Mouse (Mus musculus): ENCODE data around the gene Cenpv. TPM values are rescaled to one million over a fixed set of nuclear protein-coding genes. Genes with fewer than 3 reads are reported as not detected.
A peak's percentile ranks its signal among the peaks of the same experiment; 100 is the strongest.

Gene Cenpv
- polyA plus RNA-seq, 1 experiment from 2014 or later: 90.0 TPM

DNA sequence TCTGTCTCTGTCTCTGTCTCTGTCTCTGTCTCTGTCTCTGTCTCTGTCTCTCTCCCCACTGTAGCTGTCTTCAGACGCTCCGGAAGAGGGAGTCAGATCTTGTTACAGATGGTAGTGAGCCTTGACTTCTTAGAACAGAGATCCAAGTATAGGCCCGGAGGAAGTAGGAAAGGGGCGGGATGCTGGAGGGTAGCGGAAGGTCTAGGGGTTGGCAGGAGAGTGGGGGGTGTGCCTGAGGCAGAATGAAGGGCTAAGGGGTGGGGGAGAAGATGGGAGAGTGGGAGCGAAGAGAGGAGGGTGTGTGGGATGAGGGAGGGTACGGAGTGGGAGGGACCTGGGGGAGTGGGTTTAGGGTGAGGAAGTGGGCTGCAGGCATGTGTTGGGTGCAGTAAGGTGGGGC lies 26.7 kb upstream of the Cenpv start:
- no peaks in the 10 kb centered on the region for H3K27me3 ChIP-seq
- 0 out of 2 replicates have a peak, but pooled peaks cover under 1% of the 10 kb centered on the region for H3K4me1 ChIP-seq
- no peaks in the 10 kb centered on the region for H3K9me3 ChIP-seq
- WGBS: 72% methylated on average over 7 of the region's 7 CpGs
- H3K4me3 ChIP-seq (replicated peaks): no peak overlapping the region
- no peak overlapping the region for H3K4me2 ChIP-seq
- ATAC-seq (ENCODE audit: low FRiP score): no peak
- H3K36me3 ChIP-seq (replicated peaks): no peaks in the 10 kb centered on the region
- H3K9ac ChIP-seq: no peak overlapping the region
- no peak overlapping the region for H3K27ac ChIP-seq

DNA sequence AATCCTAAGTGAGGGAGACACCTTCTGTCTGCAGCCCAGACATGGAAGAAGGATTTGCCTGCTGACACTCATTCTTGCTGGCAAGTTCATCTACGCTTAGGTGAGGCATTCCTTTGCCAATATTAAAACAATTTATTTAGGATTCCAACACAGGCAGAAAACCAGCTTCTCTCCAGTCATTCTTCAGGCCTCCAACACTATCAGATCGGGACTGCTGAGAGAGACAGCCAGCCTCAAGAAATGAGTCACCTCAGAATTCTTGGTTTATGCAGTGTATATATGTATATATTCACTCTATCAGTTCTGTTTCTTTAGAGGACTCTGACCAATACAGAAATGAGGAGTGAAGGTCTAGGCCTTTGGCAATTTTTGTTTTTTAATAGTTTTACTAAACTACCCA lies 24.5 kb upstream of the Cenpv start:
- H3K27ac ChIP-seq: no peak overlapping the region
- no peaks in the 10 kb centered on the region for H3K9me3 ChIP-seq
- WGBS: 98% methylated on average over 2 of the region's 2 CpGs
- no peak overlapping the region for H3K4me2 ChIP-seq
- no peaks in the 10 kb centered on the region for H3K36me3 ChIP-seq (replicated peaks)
- H3K27me3 ChIP-seq: no peaks in the 10 kb centered on the region; the same call in none of the 2 replicates
- no peak overlapping the region for H3K9ac ChIP-seq
- H3K4me3 ChIP-seq (replicated peaks): no peak overlapping the region
- no peak for ATAC-seq (ENCODE audit: low FRiP score)
- H3K4me1 ChIP-seq: peaks cover 6% of the 10 kb centered on the region; the same call in 1 of the 2 replicates

DNA sequence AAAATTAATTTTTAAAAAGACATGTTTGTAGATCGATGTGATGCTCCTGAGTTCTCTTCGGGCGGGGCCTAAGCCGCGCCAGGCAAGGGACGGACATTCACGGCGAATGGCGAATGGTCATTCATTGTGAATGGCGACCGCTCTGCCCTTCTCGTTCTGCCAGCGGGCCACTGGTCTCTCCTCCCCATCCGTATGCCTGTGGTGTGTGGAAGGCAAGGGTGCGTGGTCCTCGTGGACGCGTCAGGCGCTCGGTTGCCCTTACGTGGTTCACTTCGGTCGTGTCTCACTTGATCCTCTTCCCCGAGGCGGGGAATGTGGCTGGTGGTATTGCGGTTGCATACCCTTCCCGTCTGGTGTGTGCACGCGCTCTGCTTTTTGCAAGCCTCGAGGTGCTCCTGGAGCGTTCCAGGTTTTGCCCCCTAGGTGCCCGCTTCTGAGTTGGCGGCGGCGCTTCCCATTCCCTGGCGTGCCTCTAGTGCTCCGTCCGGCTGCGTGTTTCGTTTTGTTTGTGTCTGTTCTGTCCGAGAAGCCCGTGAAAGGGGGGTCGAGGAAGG lies 21.5 kb upstream of the Cenpv start:
- no peaks in the 10 kb centered on the region; the same call in none of the 2 replicates for H3K27me3 ChIP-seq
- 0 out of 2 replicates have a peak, but pooled peaks cover 4% of the 10 kb centered on the region for H3K36me3 ChIP-seq (replicated peaks)
- no peak overlapping the region for H3K27ac ChIP-seq
- H3K4me2 ChIP-seq: peak overlapping the region; percentile 56
- H3K9ac ChIP-seq: peak overlapping the region; percentile 36; the same call in 1 of the 2 replicates
- no peaks in the 10 kb centered on the region for H3K9me3 ChIP-seq
- ATAC-seq (ENCODE audit: low FRiP score): no peak
- WGBS: 37% methylated on average over 43 of the region's 43 CpGs
- peaks cover 11% of the 10 kb centered on the region for H3K4me1 ChIP-seq
- peak overlapping the region; percentile 30 for H3K4me3 ChIP-seq (replicated peaks)

DNA sequence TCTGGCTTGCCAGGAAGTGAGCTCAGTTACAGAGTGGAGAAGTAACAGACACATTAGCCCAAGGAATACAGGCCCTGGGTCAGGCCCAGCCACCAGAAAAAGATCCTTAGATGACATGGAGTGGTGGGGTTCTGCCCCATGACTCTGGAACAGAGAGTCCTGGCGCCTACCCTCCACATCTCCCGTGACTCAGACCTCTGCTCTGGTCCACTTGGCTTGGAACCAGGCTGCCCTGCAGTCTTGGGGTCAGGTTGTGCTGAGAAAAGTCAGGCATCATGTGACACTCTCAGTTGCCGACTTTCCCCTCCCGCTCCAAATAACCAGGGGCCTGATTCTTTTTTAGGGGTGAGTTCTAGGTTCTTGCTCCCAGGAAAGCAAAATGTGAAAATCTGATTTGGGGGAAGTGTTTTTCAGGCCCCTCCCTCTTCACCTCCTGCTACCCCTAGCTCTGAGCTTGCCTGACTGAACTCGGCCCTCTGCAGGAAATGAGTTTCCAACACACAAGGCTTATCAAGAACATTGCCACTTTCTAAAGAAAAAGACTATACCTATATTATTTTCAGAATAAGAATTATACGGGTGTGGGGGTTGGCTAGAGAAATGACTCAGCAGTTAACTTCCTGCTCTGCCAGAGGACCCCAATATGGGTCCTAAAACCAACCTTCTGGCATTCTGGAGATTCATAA lies 20.0 kb upstream of the Cenpv start:
- Histone ChIP-seq H3K4me1 (peaks cover 26% of the 10 kb centered on the region), H3K4me2 (no peak overlapping the region), H3K4me3 (replicated peaks) (no peak overlapping the region), H3K27me3 (no peaks in the 10 kb centered on the region; the same call in none of the 2 replicates), H3K9ac (no peak overlapping the region), H3K36me3 (replicated peaks) (peaks cover 18% of the 10 kb centered on the region), H3K27ac (no peak overlapping the region), H3K9me3 (no peaks in the 10 kb centered on the region)
- no peak for ATAC-seq (ENCODE audit: low FRiP score)
- WGBS: 80% methylated on average over 6 of the region's 6 CpGs

DNA sequence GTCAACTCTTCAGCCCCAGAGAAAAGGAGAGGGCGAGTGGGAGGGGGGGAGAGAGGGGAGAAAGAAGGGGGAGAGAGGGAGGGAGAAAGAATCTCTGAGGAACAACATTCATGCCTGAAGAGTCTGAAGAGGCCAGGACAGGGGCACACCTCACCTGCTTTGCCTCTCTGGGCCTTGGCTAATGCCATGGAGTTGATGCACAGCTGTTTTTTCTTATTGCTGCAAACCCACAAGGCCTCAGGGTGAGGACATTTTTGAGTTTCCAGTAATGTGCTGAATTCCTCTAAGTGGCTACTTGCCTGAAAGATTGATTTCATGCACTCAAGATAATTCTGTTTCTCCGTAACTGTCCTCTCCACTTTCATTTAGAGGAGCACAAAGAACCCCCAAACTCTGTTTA lies 19.1 kb upstream of the Cenpv start:
- peaks cover 35% of the 10 kb centered on the region for H3K4me1 ChIP-seq
- no peak overlapping the region for H3K9ac ChIP-seq
- ATAC-seq (ENCODE audit: low FRiP score): no peak
- H3K4me3 ChIP-seq (replicated peaks): no peak overlapping the region
- H3K36me3 ChIP-seq (replicated peaks): peaks cover 27% of the 10 kb centered on the region
- WGBS: 64% methylated on average over 2 of the region's 2 CpGs
- H3K9me3 ChIP-seq: no peaks in the 10 kb centered on the region
- H3K27me3 ChIP-seq: no peaks in the 10 kb centered on the region; the same call in none of the 2 replicates
- H3K4me2 ChIP-seq: no peak overlapping the region
- H3K27ac ChIP-seq: no peak overlapping the region

DNA sequence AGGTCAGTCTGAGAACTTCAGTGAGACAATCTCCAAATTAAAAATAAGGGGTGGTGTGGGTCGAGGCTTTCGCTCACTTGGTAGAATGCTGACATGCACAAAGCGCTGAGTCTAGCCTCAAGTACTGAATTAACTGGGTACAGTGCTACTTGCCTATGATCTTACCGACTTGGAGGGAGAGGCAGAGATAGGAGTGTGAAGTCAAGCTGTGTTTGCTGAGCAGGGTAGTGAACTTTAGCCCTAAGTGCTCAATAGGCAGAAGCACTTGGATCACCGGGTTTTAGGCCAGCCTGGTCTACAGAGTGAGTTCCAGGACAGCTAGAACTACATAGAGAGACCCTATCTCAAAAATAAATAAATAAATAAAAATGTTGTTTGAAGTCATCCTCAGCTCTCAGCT lies 18.1 kb upstream of the Cenpv start:
- 77% methylated on average over 5 of the region's 5 CpGs for WGBS
- H3K4me2 ChIP-seq: no peak overlapping the region
- H3K27me3 ChIP-seq: no peaks in the 10 kb centered on the region; the same call in none of the 2 replicates
- no peak for ATAC-seq (ENCODE audit: low FRiP score)
- no peak overlapping the region for H3K27ac ChIP-seq
- H3K4me3 ChIP-seq (replicated peaks): no peak overlapping the region
- H3K9me3 ChIP-seq: no peaks in the 10 kb centered on the region
- H3K4me1 ChIP-seq: peaks cover 36% of the 10 kb centered on the region
- peaks cover 29% of the 10 kb centered on the region for H3K36me3 ChIP-seq (replicated peaks)
- H3K9ac ChIP-seq: no peak overlapping the region

DNA sequence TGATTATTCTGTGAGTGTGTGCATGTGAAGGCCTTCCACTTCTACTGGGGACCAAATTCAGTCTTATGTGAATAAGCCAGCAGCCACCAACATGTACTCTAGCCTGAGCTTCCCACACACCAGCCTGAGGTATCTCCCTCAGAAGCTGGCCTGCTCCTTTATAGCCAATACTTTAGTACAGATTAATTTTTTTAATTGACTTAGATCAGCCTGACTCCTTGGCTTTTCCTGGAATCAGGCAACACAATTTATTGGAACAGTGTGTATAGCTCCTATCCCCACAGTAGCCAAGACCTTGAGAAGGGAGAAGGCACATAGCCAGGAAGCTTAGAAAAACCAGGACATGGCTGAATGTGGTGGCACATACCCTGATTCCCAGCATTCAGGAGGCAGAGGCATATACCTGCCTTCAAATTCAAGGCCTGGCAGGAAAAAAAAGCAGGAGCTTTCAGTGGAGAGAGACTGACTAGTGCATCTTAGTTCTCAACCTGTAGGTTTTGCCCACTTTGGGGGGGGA lies 16.9 kb upstream of the Cenpv start:
- ATAC-seq (ENCODE audit: low FRiP score): no peak
- H3K4me3 ChIP-seq (replicated peaks): no peak overlapping the region
- H3K9ac ChIP-seq: no peak overlapping the region
- H3K27ac ChIP-seq: no peak overlapping the region
- peaks cover 36% of the 10 kb centered on the region for H3K4me1 ChIP-seq
- H3K27me3 ChIP-seq: no peaks in the 10 kb centered on the region; the same call in none of the 2 replicates
- H3K36me3 ChIP-seq (replicated peaks): peaks cover 29% of the 10 kb centered on the region
- H3K4me2 ChIP-seq: no peak overlapping the region; the same call in 1 of the 2 replicates
- H3K9me3 ChIP-seq: no peaks in the 10 kb centered on the region

DNA sequence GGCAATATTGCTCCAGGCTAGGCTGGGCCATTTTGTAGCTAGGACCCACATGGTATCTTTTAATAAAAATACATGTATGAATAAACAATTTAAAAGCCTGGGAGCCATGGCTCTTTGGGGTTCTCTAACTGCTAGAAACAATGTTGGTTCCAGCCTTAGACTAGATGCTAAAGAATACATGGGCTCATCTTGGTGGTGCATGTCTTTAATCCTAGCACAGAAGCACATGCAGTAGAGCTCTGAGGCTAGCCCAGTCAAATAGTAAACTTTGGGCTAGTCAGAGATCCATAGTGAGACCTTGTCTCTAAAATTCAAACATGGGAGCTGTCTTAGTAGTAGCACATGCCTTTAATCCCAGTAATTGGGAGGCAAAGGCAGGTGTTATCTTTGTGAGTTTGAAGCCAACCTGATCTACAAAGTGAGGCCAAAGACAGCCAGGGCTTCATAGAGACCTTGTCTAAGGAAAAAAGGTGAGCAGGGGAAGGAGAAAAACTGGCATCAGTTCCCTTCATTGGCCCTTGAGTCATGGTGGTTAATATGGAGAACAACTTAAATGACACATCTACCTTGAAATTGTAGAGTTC lies 16.0 kb upstream of the Cenpv start:
- H3K9me3 ChIP-seq: no peaks in the 10 kb centered on the region
- peaks cover 29% of the 10 kb centered on the region for H3K36me3 ChIP-seq (replicated peaks)
- no peak overlapping the region for H3K9ac ChIP-seq
- no peaks in the 10 kb centered on the region; the same call in 1 of the 2 replicates for H3K27me3 ChIP-seq
- peak overlapping the region; percentile 95 for H3K4me2 ChIP-seq
- peak overlapping the region; percentile 52 for H3K4me3 ChIP-seq (replicated peaks)
- H3K27ac ChIP-seq: no peak overlapping the region
- ATAC-seq (ENCODE audit: low FRiP score): no peak
- peaks cover 31% of the 10 kb centered on the region for H3K4me1 ChIP-seq

DNA sequence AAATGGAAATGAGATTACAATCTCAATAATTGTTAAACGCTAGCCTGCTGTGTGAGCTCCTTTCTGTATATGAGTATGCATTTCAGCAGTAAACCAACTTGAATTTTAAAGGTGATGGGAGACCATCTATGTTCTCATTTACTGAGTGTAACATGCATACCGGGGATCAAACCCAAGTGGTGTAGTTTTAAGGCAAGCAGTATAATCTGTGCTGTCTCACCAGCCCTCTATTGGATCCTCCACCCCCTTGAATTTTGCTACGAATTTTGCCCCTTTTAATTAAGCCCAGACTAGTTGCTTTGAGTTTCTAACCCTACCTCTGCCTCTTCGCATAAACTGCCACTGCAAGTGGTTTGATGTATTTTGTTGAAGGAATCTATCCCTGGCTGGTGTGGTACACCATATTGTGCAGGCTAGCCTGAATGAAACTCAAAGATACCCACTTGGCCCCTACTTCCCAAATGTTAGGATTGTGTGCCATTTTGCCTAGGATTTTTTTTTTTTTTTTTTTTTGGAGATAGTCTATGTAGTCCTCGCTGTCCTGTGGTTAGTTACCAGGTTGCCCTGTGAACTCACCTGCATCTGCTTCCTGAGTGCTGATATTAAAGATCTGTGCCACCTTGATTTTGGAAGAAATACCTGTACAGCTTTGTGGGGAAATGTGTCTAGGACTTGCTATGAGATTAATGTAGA lies 15.2 kb upstream of the Cenpv start:
- Histone ChIP-seq H3K4me1 (peaks cover 38% of the 10 kb centered on the region), H3K9me3 (no peaks in the 10 kb centered on the region), H3K36me3 (replicated peaks) (peaks cover 29% of the 10 kb centered on the region), H3K4me2 (peak overlapping the region; percentile 95), H3K9ac (peak overlapping the region; percentile 56; the same call in 1 of the 2 replicates), H3K4me3 (replicated peaks) (peak overlapping the region; percentile 52), H3K27ac (no peak overlapping the region), H3K27me3 (no peaks in the 10 kb centered on the region)
- 76% methylated on average over 5 of the region's 5 CpGs for WGBS
- ATAC-seq (ENCODE audit: low FRiP score): no peak

DNA sequence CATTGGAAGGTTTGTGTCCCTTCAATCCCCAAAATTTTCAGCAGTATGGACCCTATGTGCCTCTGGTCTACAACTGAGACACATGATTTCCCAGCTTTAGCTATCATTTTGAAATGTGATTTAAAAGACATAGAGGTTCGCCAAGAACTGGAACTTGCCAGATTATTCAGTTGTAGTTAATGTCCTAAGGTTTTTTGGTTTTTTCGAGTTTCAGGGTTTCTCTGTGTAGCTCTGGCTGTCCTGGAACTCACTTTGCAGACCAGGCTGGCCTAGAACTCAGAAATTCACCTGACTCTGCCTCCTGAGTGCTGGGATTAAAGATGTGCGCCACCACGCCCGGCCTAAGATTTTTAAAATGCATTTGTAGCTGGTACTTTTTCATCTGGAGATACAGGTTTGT lies 14.6 kb upstream of the Cenpv start:
- no peaks in the 10 kb centered on the region for H3K27me3 ChIP-seq
- peak overlapping the region; percentile 52 for H3K4me3 ChIP-seq (replicated peaks)
- no peak for ATAC-seq (ENCODE audit: low FRiP score)
- 85% methylated on average over 5 of the region's 5 CpGs for WGBS
- H3K4me2 ChIP-seq: peak overlapping the region; percentile 95
- peaks cover 43% of the 10 kb centered on the region for H3K4me1 ChIP-seq
- H3K9ac ChIP-seq: peak overlapping the region; percentile 56
- H3K36me3 ChIP-seq (replicated peaks): peaks cover 29% of the 10 kb centered on the region
- H3K9me3 ChIP-seq: no peaks in the 10 kb centered on the region
- no peak overlapping the region for H3K27ac ChIP-seq

DNA sequence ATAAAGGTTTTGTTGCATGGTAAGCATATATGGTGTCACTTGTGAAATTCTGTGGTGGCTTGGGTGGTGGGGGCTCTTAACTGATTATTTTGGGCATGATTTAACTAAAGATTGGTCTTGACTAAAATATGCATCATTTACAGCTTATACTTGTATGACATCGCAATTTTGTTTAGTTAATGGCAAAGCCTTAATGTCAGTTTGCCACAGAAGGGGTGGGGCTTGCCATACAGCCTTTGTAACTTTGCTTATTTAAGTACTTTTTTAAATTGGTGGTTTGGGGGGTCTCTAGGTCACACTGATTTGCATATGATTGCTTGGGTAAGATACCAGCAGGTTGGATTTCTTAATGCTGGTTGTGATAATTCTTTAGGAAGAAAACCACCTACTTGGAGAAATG lies 14.1 kb upstream of the Cenpv start:
- Histone ChIP-seq H3K36me3 (replicated peaks) (peaks cover 29% of the 10 kb centered on the region), H3K27ac (no peak overlapping the region), H3K27me3 (no peaks in the 10 kb centered on the region), H3K4me2 (peak overlapping the region; percentile 95), H3K9me3 (no peaks in the 10 kb centered on the region), H3K4me3 (replicated peaks) (peak overlapping the region; percentile 52), H3K9ac (peak overlapping the region; percentile 56), H3K4me1 (peaks cover 43% of the 10 kb centered on the region)
- no peak for ATAC-seq (ENCODE audit: low FRiP score)
- WGBS: 46% methylated on average over 1 of the region's 1 CpGs

Measured in forebrain, embryonic 12.5 days (tissue).